Mouse (Mus musculus) MEL (cell line): ENCODE measurements around the gene Ppp2r5a.

ENCODE experiments used
- CTCF ChIP-seq, 3 experiments: IDR thresholded peaks in 2 of 3; conservative IDR thresholded peaks in 1 of 3; 2 replicates each; pipeline ENCODE4 v1.5.1; 2011 to 2012; ENCODE audit warnings: low read length in 3 of 3, low read depth in 2 of 3, mild to moderate bottlenecking in 2 of 3, improper control_type of control experiment in 1 of 3, inconsistent platforms in 1 of 3, mixed read lengths in 1 of 3, moderate library complexity in 1 of 3; ENCODE audit not compliant: control insufficient read depth in 1 of 3, insufficient read depth in 1 of 3, poor library complexity in 1 of 3, severe bottlenecking in 1 of 3
- EP300 ChIP-seq, 2 experiments: IDR thresholded peaks; 2 replicates each; pipeline ENCODE4 v1.6.1; 2011; ENCODE audit warnings: improper control_type of control experiment in 2 of 2, low read length in 2 of 2, low read depth in 1 of 2, mild to moderate bottlenecking in 1 of 2
- GABPA ChIP-seq: IDR thresholded peaks from 2 replicates; pipeline ENCODE4 v1.6.1; 2012; ENCODE audit warnings: low read depth, mild to moderate bottlenecking, inconsistent platforms, low read length, improper control_type of control experiment, moderate library complexity
- GATA1 ChIP-seq: IDR thresholded peaks from 2 replicates; pipeline ENCODE4 v1.6.1; 2011; ENCODE audit warnings: low read depth, low read length, improper control_type of control experiment
- MAX ChIP-seq: IDR thresholded peaks from 2 replicates; pipeline ENCODE4 v1.6.1; 2011; ENCODE audit warnings: low read length, improper control_type of control experiment
- MAZ ChIP-seq: IDR thresholded peaks from 2 replicates; pipeline ENCODE4 v1.6.1; 2012; ENCODE audit warnings: low read depth, mild to moderate bottlenecking, inconsistent platforms, low read length, improper control_type of control experiment
- NRF1 ChIP-seq: IDR thresholded peaks from 2 replicates; pipeline ENCODE4 v1.6.1; 2014; ENCODE audit warnings: low read depth, mild to moderate bottlenecking, inconsistent platforms, low read length, improper control_type of control experiment, moderate library complexity; ENCODE audit not compliant: poor library complexity, insufficient read depth, severe bottlenecking
- POLR2A ChIP-seq, 2 experiments: IDR thresholded peaks; 2 replicates each; pipeline ENCODE4 v1.6.1; 2011 to 2012; ENCODE audit warnings: low read length in 2 of 2, mild to moderate bottlenecking in 2 of 2, control low read depth in 1 of 2, improper control_type of control experiment in 1 of 2, low read depth in 1 of 2, moderate library complexity in 1 of 2; ENCODE audit not compliant: control insufficient read depth in 1 of 2, insufficient read depth in 1 of 2, poor library complexity in 1 of 2
- POLR2AphosphoS2 ChIP-seq: IDR thresholded peaks from 2 replicates; pipeline ENCODE4 v1.6.1; 2011; ENCODE audit warnings: low read length, improper control_type of control experiment
- RAD21 ChIP-seq: IDR thresholded peaks from 2 replicates; pipeline ENCODE4 v1.6.1; 2011; ENCODE audit warnings: mild to moderate bottlenecking, low read depth, low read length, improper control_type of control experiment
- RCOR1 ChIP-seq: IDR thresholded peaks from 2 replicates; pipeline ENCODE4 v1.6.1; 2012; ENCODE audit warnings: low read depth, mild to moderate bottlenecking, inconsistent platforms, low read length, improper control_type of control experiment
- TAL1 ChIP-seq: IDR thresholded peaks from 2 replicates; pipeline ENCODE4 v1.6.1; 2012; ENCODE audit warnings: mild to moderate bottlenecking, inconsistent platforms, low read length, moderate library complexity, mixed read lengths
- USF1 ChIP-seq: IDR thresholded peaks from 2 replicates; pipeline ENCODE4 v1.6.1; 2014; ENCODE audit warnings: low read depth, mild to moderate bottlenecking, inconsistent platforms, low read length, improper control_type of control experiment, moderate library complexity

DNA sequence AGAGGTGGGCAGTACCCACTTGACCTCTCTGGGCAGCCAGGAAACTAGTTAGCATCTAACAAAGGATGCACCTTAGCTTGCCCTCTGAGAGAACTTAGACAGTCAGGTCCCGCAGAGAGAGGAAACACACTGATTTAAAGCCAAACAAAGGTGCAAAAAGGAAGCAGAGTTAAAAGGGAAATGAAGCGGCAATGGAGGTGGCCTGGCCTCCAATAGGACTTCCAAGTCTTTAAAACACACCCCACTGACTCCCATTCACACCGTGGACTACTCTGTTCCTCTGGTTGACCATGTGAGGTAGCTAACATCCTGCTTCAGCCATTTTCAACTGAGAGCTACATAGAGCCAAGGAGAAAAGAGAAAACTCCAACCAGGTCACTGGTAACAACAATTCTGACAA is 35.9 kb upstream of the Ppp2r5a start:
- TF ChIP-seq EP300 (IDR thresholded peaks at IDR 0.05; ENCODE audit: low read depth in 1 of 2, low read length in 2 of 2) (no peak), USF1 (no peak), TAL1 (no peak), MAZ (no peak), GATA1 (no peak), POLR2A (IDR thresholded peaks at IDR 0.05; ENCODE audit: control insufficient read depth in 1 of 2, insufficient read depth in 1 of 2, low read depth in 1 of 2, low read length in 2 of 2, poor library complexity in 1 of 2) (no peak), RAD21 (no peak), POLR2AphosphoS2 (no peak), GABPA (no peak), CTCF (IDR thresholded peaks at IDR 0.05 in 2 of 3, conservative IDR thresholded peaks at IDR 0.05 in 1 of 3; ENCODE audit: control insufficient read depth in 1 of 3, insufficient read depth in 1 of 3, low read depth in 2 of 3, low read length in 3 of 3, poor library complexity in 1 of 3, severe bottlenecking in 1 of 3) (no peak), NRF1 (no peak), MAX (no peak), RCOR1 (no peak)
